Mouse (Mus musculus): Measurements from ENCODE around the gene Gm29106.
"Not testable (repeated sequence)": the region's sequence is repeated elsewhere in the genome, so short reads cannot be mapped to it uniquely, and the experiment has no call there.

The Gm29106 gene

DNA sequence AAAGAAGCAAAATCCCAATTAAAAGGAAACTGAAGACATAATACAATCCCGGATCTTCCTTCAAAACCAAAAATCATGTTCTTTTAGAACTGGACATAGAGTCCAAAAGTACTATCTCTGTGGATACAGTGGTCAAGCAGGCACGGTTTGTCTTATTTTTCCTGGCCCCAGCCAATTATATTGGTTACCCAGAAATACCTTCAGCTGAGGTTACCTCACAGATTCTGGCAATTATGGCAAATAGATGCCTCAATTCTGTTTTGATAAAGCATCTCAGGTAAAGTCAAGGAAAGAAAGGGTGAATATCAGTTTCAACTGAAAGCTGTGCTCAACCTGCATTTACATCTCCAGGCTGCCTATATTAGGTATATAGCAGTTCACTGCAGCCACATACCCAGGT lies at the start of gene Gm29106:
Gene Gm29106, plus strand, starts transcription at position 301 of the 400 bp plus-strand sequence.
- not testable (repeated sequence) for DNase-seq (ENCODE audit: low spot score in 2 of 2)

DNA sequence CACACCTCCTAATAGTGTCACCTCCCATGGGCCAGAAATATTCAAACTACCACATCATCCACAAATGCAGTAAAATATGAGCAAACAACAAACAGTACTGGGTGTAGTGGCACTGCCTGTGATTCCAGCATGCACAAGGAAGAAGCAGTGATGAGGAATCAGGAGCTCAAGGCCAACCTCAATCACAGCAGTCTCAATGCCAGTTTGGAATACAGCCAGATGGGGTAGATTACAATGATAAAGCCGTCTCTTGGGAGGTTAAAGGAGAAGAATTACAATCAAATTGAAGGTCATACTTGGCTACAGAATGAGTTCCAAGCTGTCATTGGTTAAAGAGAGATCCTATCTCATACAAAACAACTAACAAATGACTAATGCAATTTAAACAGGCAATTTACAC lies 52.2 kb downstream of the Gm29106 start:
- no peak for DNase-seq (ENCODE audit: low spot score in 2 of 2)

DNA sequence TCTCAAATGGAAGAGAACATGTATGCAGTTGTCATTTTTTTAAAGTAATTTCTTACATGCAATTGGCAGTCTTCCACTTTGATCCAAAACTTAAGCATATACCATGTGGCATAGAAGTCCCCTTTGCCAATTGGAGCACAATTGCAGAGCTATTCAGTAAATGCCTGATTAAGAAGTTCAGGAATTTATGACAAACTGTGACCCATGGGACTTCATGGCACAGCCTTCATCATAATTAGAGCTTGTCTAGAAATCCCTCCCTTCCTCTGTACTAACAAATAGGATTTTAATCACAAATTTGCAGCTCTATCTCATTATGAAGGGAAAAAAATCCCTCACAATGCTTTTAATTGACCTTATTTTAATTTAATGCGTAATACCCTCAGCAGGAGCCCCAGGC lies 59.7 kb downstream of the Gm29106 start:
- no peak for DNase-seq (ENCODE audit: low spot score in 2 of 2)
